Mouse (Mus musculus): ENCODE data around the gene Stard13. TPM values are rescaled to one million over a fixed set of nuclear protein-coding genes. Genes with fewer than 3 reads are reported as not detected.

Stard13 gene
- polyA plus RNA-seq, 1 experiment = not detected

GRCm38 (mm10) chr5:151061942-151062341 lies 171.7 kb downstream of the Stard13 start:
- Histone ChIP-seq H3K4me3 (ENCODE audit: insufficient read depth, low read depth, low read length) (no peak overlapping the region), H3K27ac (ENCODE audit: insufficient read depth, low read depth, low read length) (no peak overlapping the region), H3K4me1 (ENCODE audit: control insufficient read depth, insufficient read depth, low read length) (no peaks in the 10 kb centered on the region)
- 100% methylated on average over 2 of the region's 2 CpGs for WGBS
- TF ChIP-seq CTCF (IDR thresholded peaks at IDR 0.05; ENCODE audit: insufficient read depth, low read depth, low read length) (no peak), POLR2A (IDR thresholded peaks at IDR 0.05; ENCODE audit: insufficient read depth, low read depth, low read length) (no peak)

GRCm38 (mm10) chr5:151060476-151060875 lies 173.2 kb downstream of the Stard13 start:
- 85% methylated on average over 12 of the region's 12 CpGs for WGBS
- Histone ChIP-seq H3K27ac (ENCODE audit: insufficient read depth, low read depth, low read length) (no peak overlapping the region), H3K4me1 (ENCODE audit: control insufficient read depth, insufficient read depth, low read length) (no peaks in the 10 kb centered on the region), H3K4me3 (ENCODE audit: insufficient read depth, low read depth, low read length) (no peak overlapping the region)
- TF ChIP-seq CTCF (IDR thresholded peaks at IDR 0.05; ENCODE audit: insufficient read depth, low read depth, low read length) (no peak), POLR2A (IDR thresholded peaks at IDR 0.05; ENCODE audit: insufficient read depth, low read depth, low read length) (no peak)

GRCm38 (mm10) chr5:151059772-151060171 lies 173.9 kb downstream of the Stard13 start:
- H3K4me3 ChIP-seq (ENCODE audit: insufficient read depth, low read depth, low read length) = no peak overlapping the region
- TF ChIP-seq POLR2A (IDR thresholded peaks at IDR 0.05; ENCODE audit: insufficient read depth, low read depth, low read length) (no peak), CTCF (IDR thresholded peaks at IDR 0.05; ENCODE audit: insufficient read depth, low read depth, low read length) (no peak)
- no peaks in the 10 kb centered on the region for H3K4me1 ChIP-seq (ENCODE audit: control insufficient read depth, insufficient read depth, low read length)
- no peak overlapping the region for H3K27ac ChIP-seq (ENCODE audit: insufficient read depth, low read depth, low read length)
- 88% methylated on average over 5 of the region's 5 CpGs for WGBS

GRCm38 (mm10) chr5:151059352-151059751 lies 174.3 kb downstream of the Stard13 start:
- H3K27ac ChIP-seq (ENCODE audit: insufficient read depth, low read depth, low read length) = no peak overlapping the region
- TF ChIP-seq POLR2A (IDR thresholded peaks at IDR 0.05; ENCODE audit: insufficient read depth, low read depth, low read length) (no peak), CTCF (IDR thresholded peaks at IDR 0.05; ENCODE audit: insufficient read depth, low read depth, low read length) (no peak)
- 90% methylated on average over 10 of the region's 10 CpGs for WGBS
- H3K4me1 ChIP-seq (ENCODE audit: control insufficient read depth, insufficient read depth, low read length) = no peaks in the 10 kb centered on the region
- H3K4me3 ChIP-seq (ENCODE audit: insufficient read depth, low read depth, low read length) = no peak overlapping the region

- no peak overlapping the region for H3K27ac ChIP-seq (ENCODE audit: insufficient read depth, low read depth, low read length)
- WGBS = 89% methylated on average over 5 of the region's 5 CpGs
- H3K4me1 ChIP-seq (ENCODE audit: control insufficient read depth, insufficient read depth, low read length) = no peaks in the 10 kb centered on the region
- no peak overlapping the region for H3K4me3 ChIP-seq (ENCODE audit: insufficient read depth, low read depth, low read length)
- TF ChIP-seq POLR2A (IDR thresholded peaks at IDR 0.05; ENCODE audit: insufficient read depth, low read depth, low read length) (no peak), CTCF (IDR thresholded peaks at IDR 0.05; ENCODE audit: insufficient read depth, low read depth, low read length) (no peak)
Measured at GRCm38 (mm10) chr5:151057716-151058115, 175.9 kb downstream of the Stard13 start.

GRCm38 (mm10) chr5:151056920-151057294 lies 176.7 kb downstream of the Stard13 start:
- H3K4me1 ChIP-seq (ENCODE audit: control insufficient read depth, insufficient read depth, low read length) = no peaks in the 10 kb centered on the region
- H3K4me3 ChIP-seq (ENCODE audit: insufficient read depth, low read depth, low read length) = no peak overlapping the region
- no peak overlapping the region for H3K27ac ChIP-seq (ENCODE audit: insufficient read depth, low read depth, low read length)
- no peak for TF ChIP-seq POLR2A (IDR thresholded peaks at IDR 0.05; ENCODE audit: insufficient read depth, low read depth, low read length)
- no peak for TF ChIP-seq CTCF (IDR thresholded peaks at IDR 0.05; ENCODE audit: insufficient read depth, low read depth, low read length)
- 75% methylated on average over 6 of the region's 6 CpGs for WGBS

- no peaks in the 10 kb centered on the region for H3K4me1 ChIP-seq (ENCODE audit: control insufficient read depth, insufficient read depth, low read length)
- no peak overlapping the region for H3K27ac ChIP-seq (ENCODE audit: insufficient read depth, low read depth, low read length)
- WGBS = 83% methylated on average over 12 of the region's 12 CpGs
- H3K4me3 ChIP-seq (ENCODE audit: insufficient read depth, low read depth, low read length) = no peak overlapping the region
- no peak for TF ChIP-seq CTCF (IDR thresholded peaks at IDR 0.05; ENCODE audit: insufficient read depth, low read depth, low read length)
- no peak for TF ChIP-seq POLR2A (IDR thresholded peaks at IDR 0.05; ENCODE audit: insufficient read depth, low read depth, low read length)
Measured at GRCm38 (mm10) chr5:151056255-151056919, 177.2 kb downstream of the Stard13 start.

- Histone ChIP-seq H3K27ac (ENCODE audit: insufficient read depth, low read depth, low read length) (no peak overlapping the region), H3K4me3 (ENCODE audit: insufficient read depth, low read depth, low read length) (no peak overlapping the region), H3K4me1 (ENCODE audit: control insufficient read depth, insufficient read depth, low read length) (no peaks in the 10 kb centered on the region)
- TF ChIP-seq POLR2A (IDR thresholded peaks at IDR 0.05; ENCODE audit: insufficient read depth, low read depth, low read length) = no peak
- no peak for TF ChIP-seq CTCF (IDR thresholded peaks at IDR 0.05; ENCODE audit: insufficient read depth, low read depth, low read length)
- WGBS = 92% methylated on average over 11 of the region's 11 CpGs
Measured at GRCm38 (mm10) chr5:151055426-151056090, 178.1 kb downstream of the Stard13 start.

GRCm38 (mm10) chr5:151054743-151055114 lies 178.9 kb downstream of the Stard13 start:
- Histone ChIP-seq H3K4me1 (ENCODE audit: control insufficient read depth, insufficient read depth, low read length) (no peaks in the 10 kb centered on the region), H3K27ac (ENCODE audit: insufficient read depth, low read depth, low read length) (0 out of 2 replicates have a peak overlapping the region, but pooled peaks have one; percentile 21), H3K4me3 (ENCODE audit: insufficient read depth, low read depth, low read length) (no peak overlapping the region)
- no peak for TF ChIP-seq CTCF (IDR thresholded peaks at IDR 0.05; ENCODE audit: insufficient read depth, low read depth, low read length)
- no peak for TF ChIP-seq POLR2A (IDR thresholded peaks at IDR 0.05; ENCODE audit: insufficient read depth, low read depth, low read length)
- 63% methylated on average over 4 of the region's 4 CpGs for WGBS
